ENCODE assay signal across 8 mouse cellular contexts in genomic region chr19:10100631-10101071, GRCm38 (mm10). TPM values are rescaled to one million over a fixed set of nuclear protein-coding genes. Genes with fewer than 3 reads are reported as not detected.
A peak's percentile ranks its signal among the peaks of the same experiment; 100 is the strongest.
DNase-seq lines count a peak whose midpoint lies in the region; ATAC-seq and TF ChIP-seq lines count a peak whose summit lies in the region.

No protein-coding gene starts in this region.

- H3K4me2 ChIP-seq in forebrain, embryonic 13.5 days = peak overlapping the region; percentile 90
- H3K4me2 ChIP-seq in liver, embryonic 16.5 days (ENCODE audit: low read depth, low read length) = peak overlapping the region; percentile 88
- peak overlapping the region; percentile 91 for H3K4me2 ChIP-seq in neural tube, embryonic 14.5 days (ENCODE audit: low read depth, low read length)

- in situ Hi-C loops in ES-E14 (cut with MboI; ENCODE audit: low sequenced_read_pairs in 2 of 2, unreplicated experiment in 2 of 2) = no loop called here

- no peaks in the 10 kb centered on the region for H3K9me3 ChIP-seq in ES-E14 (ENCODE audit: control insufficient read depth, insufficient read depth, low read depth, low read length)
- no peaks in the 10 kb centered on the region for H3K9me3 ChIP-seq in forebrain, embryonic 13.5 days (replicated peaks)
- no peaks in the 10 kb centered on the region for H3K9me3 ChIP-seq in liver, embryonic 16.5 days (replicated peaks; ENCODE audit: control insufficient read depth, low read length)
- no peaks in the 10 kb centered on the region for H3K9me3 ChIP-seq in neural tube, embryonic 14.5 days (ENCODE audit: control insufficient read depth, low read length)

- WGBS in forebrain, embryonic 13.5 days = under 1% methylated on average over 21 of the region's 21 CpGs
- WGBS in large intestine, adult 2 months = 1% methylated on average over 21 of the region's 21 CpGs
- WGBS in liver, embryonic 16.5 days (ENCODE audit: insufficient replicate concordance) = under 1% methylated on average over 21 of the region's 21 CpGs
- WGBS in neural tube, embryonic 14.5 days = 1% methylated on average over 21 of the region's 21 CpGs

- H3K9ac ChIP-seq in ES-E14 (ENCODE audit: insufficient read depth, low read depth, low read length, poor library complexity, severe bottlenecking) = peak overlapping the region; percentile 88
- H3K9ac ChIP-seq in forebrain, embryonic 13.5 days = peak overlapping the region; percentile 92
- peak overlapping the region; percentile 66 for H3K9ac ChIP-seq in liver, embryonic 16.5 days (ENCODE audit: low read depth, low read length)
- peak overlapping the region; percentile 71 for H3K9ac ChIP-seq in neural tube, embryonic 14.5 days (replicated peaks; ENCODE audit: low read depth, low read length)

- peak overlapping the region; percentile 80; the same call in 1 of the 2 replicates for H3K27ac ChIP-seq in ES-E14 (ENCODE audit: insufficient read depth, low read depth, low read length, poor library complexity, severe bottlenecking)
- H3K27ac ChIP-seq in forebrain, embryonic 13.5 days = peak overlapping the region; percentile 98
- peak overlapping the region; percentile 71 for H3K27ac ChIP-seq in liver, embryonic 16.5 days (ENCODE audit: low read length)
- H3K27ac ChIP-seq in neural tube, embryonic 14.5 days (ENCODE audit: low read depth, low read length) = peak overlapping the region; percentile 95

- intact Hi-C loops in heart, postnatal 10 days (cut with DNase I) = loop anchor here (2.0 to 5.0 kb wide), 2 partner anchors 58 to 82 kb away; partner anchors contain the start of genes Fads1 and Fads3

- H3K36me3 ChIP-seq in ES-E14 (ENCODE audit: control insufficient read depth, insufficient read depth, low read length, poor library complexity, severe bottlenecking) = peaks cover 12% of the 10 kb centered on the region; the same call in 1 of the 2 replicates
- H3K36me3 ChIP-seq in forebrain, embryonic 13.5 days (ENCODE audit: poor library complexity, severe bottlenecking) = peaks cover 31% of the 10 kb centered on the region
- H3K36me3 ChIP-seq in liver, embryonic 16.5 days (ENCODE audit: control insufficient read depth, insufficient read depth) = no peaks in the 10 kb centered on the region
- peaks cover 4% of the 10 kb centered on the region; the same call in 1 of the 2 replicates for H3K36me3 ChIP-seq in neural tube, embryonic 14.5 days (ENCODE audit: control insufficient read depth, insufficient read depth, low read length)

- peak overlapping the region; percentile 89 to 98 for H3K4me3 ChIP-seq in ES-E14 (ENCODE audit: insufficient read depth in 1 of 2, low read depth in 1 of 2, low read length in 2 of 2, poor library complexity in 1 of 2, severe bottlenecking in 1 of 2)
- H3K4me3 ChIP-seq in forebrain, embryonic 13.5 days = peak overlapping the region; percentile 85
- H3K4me3 ChIP-seq in liver, embryonic 16.5 days (ENCODE audit: low read depth, low read length) = peak overlapping the region; percentile 67
- H3K4me3 ChIP-seq in neural tube, embryonic 14.5 days (ENCODE audit: low read depth, low read length) = peak overlapping the region; percentile 82

- H3K27me3 ChIP-seq in forebrain, embryonic 13.5 days = no peaks in the 10 kb centered on the region
- no peaks in the 10 kb centered on the region for H3K27me3 ChIP-seq in liver, embryonic 16.5 days (ENCODE audit: control insufficient read depth, insufficient read depth, low read depth, low read length)
- H3K27me3 ChIP-seq in neural tube, embryonic 14.5 days (ENCODE audit: control insufficient read depth, insufficient read depth, low read length) = no peaks in the 10 kb centered on the region

- DNase-seq in ES-E14 (ENCODE audit: low read depth, low spot score) = peak; percentile 56
- DNase-seq in c-Kit-positive CD71-positive TER-119-negative erythroid progenitor cells, embryonic 14.5 days (ENCODE audit: low read depth) = peak; percentile 82
- DNase-seq in heart, postnatal 10 days = peak; percentile 83 to 85
- DNase-seq in large intestine, adult 2 months (ENCODE audit: low read depth, low spot score) = peak; percentile 67
- DNase-seq in testis, postnatal 14 days (ENCODE audit: low spot score) = peak; percentile 83

- peak; percentile 63 for ATAC-seq in forebrain, embryonic 13.5 days
- peak; percentile 59 for ATAC-seq in liver, embryonic 16.5 days (ENCODE audit: low read depth)
- peak; percentile 75 for ATAC-seq in neural tube, embryonic 14.5 days (ENCODE audit: low read depth)

- H3K4me1 ChIP-seq in ES-E14 (ENCODE audit: control insufficient read depth in 2 of 2, insufficient read depth in 2 of 2, low read length in 2 of 2, poor library complexity in 1 of 2) = peaks cover 3 to 13% of the 10 kb centered on the region in 2 experiments; a peak in 2 of 4 replicates
- H3K4me1 ChIP-seq in forebrain, embryonic 13.5 days = peaks cover 56% of the 10 kb centered on the region
- peaks cover 43% of the 10 kb centered on the region for H3K4me1 ChIP-seq in liver, embryonic 16.5 days (ENCODE audit: control insufficient read depth, low read depth, low read length)
- peaks cover 42% of the 10 kb centered on the region for H3K4me1 ChIP-seq in neural tube, embryonic 14.5 days (ENCODE audit: control insufficient read depth, insufficient read depth, low read length)

TF ChIP-seq in ES-E14, 5 proteins besides CTCF, POLR2A, EP300 and RAD21:
- TF ChIP-seq ZC3H11A (IDR thresholded peaks at IDR 0.05; ENCODE audit: borderline replicate concordance, low read depth, low read length) = no peak
- no peak for TF ChIP-seq ZNF384 (IDR thresholded peaks at IDR 0.05; ENCODE audit: low read depth, low read length)
- TF ChIP-seq MAFK (IDR thresholded peaks at IDR 0.05; ENCODE audit: insufficient read depth, low read depth, low read length) = no peak
- no peak for TF ChIP-seq HCFC1 (IDR thresholded peaks at IDR 0.05; ENCODE audit: borderline replicate concordance, insufficient read depth, low read length)
- TF ChIP-seq CHD2 (IDR thresholded peaks at IDR 0.05; ENCODE audit: low read depth, low read length) = no peak

RNA-seq across cellular contexts. Expression of gene Fads2, which starts 0.9 kb away (rescaled TPM):
- 41.5 and 55.5 TPM in 2 replicates for total RNA-seq in ES-E14 (2012; rRNA removed)
- 134 and 154 TPM in 2 replicates for polyA plus RNA-seq in forebrain, embryonic 13.5 days (2015; fragmentation: Nextera tagmentation; extraction: Ambion mirVana)
- 10 to 100 TPM; 11.3 to 14.4 TPM for total RNA-seq in heart, postnatal 10 days (2021)
- 118 and 131 TPM in 2 replicates for polyA plus RNA-seq in large intestine, adult 2 months (2012; rRNA removed)
- 87.2 and 102 TPM in 2 replicates for polyA plus RNA-seq in liver, embryonic 16.5 days (2015; fragmentation: Nextera tagmentation; extraction: Ambion mirVana)
- polyA plus RNA-seq in neural tube, embryonic 14.5 days (2014; fragmentation: Nextera tagmentation; extraction: Ambion mirVana) = 48.5 and 55.3 TPM in 2 replicates

RNA-seq across cellular contexts. Expression of gene Fads3, which starts 59.3 kb away (rescaled TPM):
- 4.0 and 7.2 TPM in 2 replicates for total RNA-seq in ES-E14 (2012; rRNA removed)
- 5.8 TPM in 2 replicates for polyA plus RNA-seq in forebrain, embryonic 13.5 days (2015; fragmentation: Nextera tagmentation; extraction: Ambion mirVana)
- total RNA-seq in heart, postnatal 10 days (2021) = 10 to 100 TPM; 39.7 to 45.5 TPM
- 26.0 and 30.2 TPM in 2 replicates for polyA plus RNA-seq in large intestine, adult 2 months (2012; rRNA removed)
- 7.3 and 8.6 TPM in 2 replicates for polyA plus RNA-seq in liver, embryonic 16.5 days (2015; fragmentation: Nextera tagmentation; extraction: Ambion mirVana)
- polyA plus RNA-seq in neural tube, embryonic 14.5 days (2014; fragmentation: Nextera tagmentation; extraction: Ambion mirVana) = 19.3 and 19.5 TPM in 2 replicates

Comparison
In these comparisons a context has a peak if more than half of its experiments do, and no peak if none do; other contexts are left out.
1. Peak in every context shown above with its lines: DNase-seq, ATAC-seq, H3K4me3 ChIP-seq and H3K27ac ChIP-seq.